Mouse (Mus musculus): ENCODE results near the gene Cd2ap. TPM values are rescaled to one million over a fixed set of nuclear protein-coding genes. Genes with fewer than 3 reads are reported as not detected.
A peak's percentile ranks its signal among the peaks of the same experiment; 100 is the strongest.

The Cd2ap gene
- total and polyA plus RNA-seq, 2 experiments from 2014 or later, result 5.3 to 21.7 TPM

DNA sequence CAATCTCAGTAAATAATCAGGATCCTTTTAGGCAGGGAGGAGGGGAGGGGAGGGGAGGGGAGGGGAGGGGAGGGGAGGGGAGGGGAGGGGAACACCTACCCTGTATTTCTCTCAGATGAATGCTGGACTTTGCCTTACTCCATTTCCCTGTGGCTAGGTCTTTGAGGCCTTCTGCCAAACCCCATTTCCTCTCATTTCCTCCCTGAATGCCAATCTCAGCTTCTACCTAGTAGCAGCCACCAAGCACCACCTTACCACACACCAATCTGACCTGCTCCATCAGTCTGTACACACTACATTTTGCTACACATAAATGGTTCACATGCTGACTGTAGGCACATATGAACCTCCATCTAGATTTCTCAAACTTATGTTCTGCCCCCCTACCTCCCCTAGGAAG, 6.0 kb downstream of the Cd2ap start:
- ATAC-seq (no peak), DNase-seq (no peak)
- H3K36me3 ChIP-seq (ENCODE audit: insufficient read depth), result no peaks in the 10 kb centered on the region
- no peak overlapping the region for H3K9ac ChIP-seq
- H3K27me3 ChIP-seq (ENCODE audit: insufficient read depth, low read length), result no peaks in the 10 kb centered on the region
- no peak overlapping the region for H3K4me3 ChIP-seq (ENCODE audit: low read depth, low read length)
- no peak overlapping the region for H3K27ac ChIP-seq (ENCODE audit: low read depth, low read length)
- peaks cover 7% of the 10 kb centered on the region for H3K4me1 ChIP-seq (ENCODE audit: insufficient read depth)
- H3K9me3 ChIP-seq (ENCODE audit: low read length), result no peaks in the 10 kb centered on the region
- H3K4me2 ChIP-seq (ENCODE audit: low read depth), result no peak overlapping the region
- no peak for TF ChIP-seq CTCF (IDR thresholded peaks at IDR 0.05; ENCODE audit: low read depth)

GRCm38 (mm10) chr17:42863186-42863585, 13.3 kb downstream of the Cd2ap start:
- H3K4me3 ChIP-seq (ENCODE audit: low read depth, low read length), result no peak overlapping the region
- H3K27ac ChIP-seq (ENCODE audit: low read depth, low read length), result no peak overlapping the region
- H3K27me3 ChIP-seq (ENCODE audit: insufficient read depth, low read length), result no peaks in the 10 kb centered on the region
- H3K4me2 ChIP-seq (ENCODE audit: low read depth), result no peak overlapping the region
- H3K36me3 ChIP-seq (ENCODE audit: insufficient read depth), result no peaks in the 10 kb centered on the region
- 53% methylated on average over 3 of the region's 3 CpGs for WGBS
- no peak for DNase-seq
- no peak for TF ChIP-seq CTCF (IDR thresholded peaks at IDR 0.05; ENCODE audit: low read depth)
- no peak for ATAC-seq
- H3K9me3 ChIP-seq (ENCODE audit: low read length), result no peaks in the 10 kb centered on the region
- H3K9ac ChIP-seq, result no peak overlapping the region
- no peaks in the 10 kb centered on the region for H3K4me1 ChIP-seq (ENCODE audit: insufficient read depth)

DNA sequence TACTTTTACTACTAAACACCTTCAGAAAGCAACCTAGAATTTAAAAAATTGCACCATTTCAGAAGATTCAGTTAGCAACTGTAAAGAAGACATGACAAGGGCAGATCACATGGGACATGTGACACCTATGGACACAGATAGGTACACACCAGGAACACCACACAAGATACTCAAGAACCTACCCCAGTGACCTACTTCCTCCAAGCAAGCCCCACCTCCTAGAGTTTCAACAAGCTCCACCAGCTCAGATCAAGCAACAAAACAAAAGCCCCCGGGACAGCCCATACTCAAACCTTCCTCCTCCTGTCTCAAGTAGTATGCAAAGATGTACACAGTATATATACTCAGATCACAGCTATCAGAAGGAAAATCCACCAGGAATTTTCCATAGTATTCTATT, 16.1 kb downstream of the Cd2ap start:
- Histone ChIP-seq H3K27me3 (ENCODE audit: insufficient read depth, low read length) (no peaks in the 10 kb centered on the region), H3K36me3 (ENCODE audit: insufficient read depth) (no peaks in the 10 kb centered on the region), H3K4me1 (ENCODE audit: insufficient read depth) (no peaks in the 10 kb centered on the region), H3K4me3 (ENCODE audit: low read depth, low read length) (no peak overlapping the region), H3K9ac (no peak overlapping the region), H3K27ac (ENCODE audit: low read depth, low read length) (no peak overlapping the region), H3K9me3 (ENCODE audit: low read length) (no peaks in the 10 kb centered on the region), H3K4me2 (ENCODE audit: low read depth) (no peak overlapping the region)
- WGBS, result 100% methylated on average over 1 of the region's 1 CpGs
- ATAC-seq, result no peak
- no peak for DNase-seq
- TF ChIP-seq CTCF (IDR thresholded peaks at IDR 0.05; ENCODE audit: low read depth), result no peak

- Histone ChIP-seq H3K4me3 (ENCODE audit: low read depth, low read length) (no peak overlapping the region), H3K9ac (no peak overlapping the region), H3K36me3 (ENCODE audit: insufficient read depth) (no peaks in the 10 kb centered on the region), H3K4me2 (ENCODE audit: low read depth) (no peak overlapping the region), H3K9me3 (ENCODE audit: low read length) (no peaks in the 10 kb centered on the region), H3K27me3 (ENCODE audit: insufficient read depth, low read length) (no peaks in the 10 kb centered on the region), H3K27ac (ENCODE audit: low read depth, low read length) (no peak overlapping the region), H3K4me1 (ENCODE audit: insufficient read depth) (no peaks in the 10 kb centered on the region)
- no peak for TF ChIP-seq CTCF (IDR thresholded peaks at IDR 0.05; ENCODE audit: low read depth)
- DNase-seq (no peak), ATAC-seq (no peak)
- WGBS, result 75% methylated on average over 3 of the region's 3 CpGs
Measured at GRCm38 (mm10) chr17:42857506-42857905, 19.0 kb downstream of the Cd2ap start.

- H3K4me1 ChIP-seq (ENCODE audit: insufficient read depth), result no peaks in the 10 kb centered on the region
- no peak for TF ChIP-seq CTCF (IDR thresholded peaks at IDR 0.05; ENCODE audit: low read depth)
Measured at GRCm38 (mm10) chr17:42847108-42847507, 29.4 kb downstream of the Cd2ap start.

DNA sequence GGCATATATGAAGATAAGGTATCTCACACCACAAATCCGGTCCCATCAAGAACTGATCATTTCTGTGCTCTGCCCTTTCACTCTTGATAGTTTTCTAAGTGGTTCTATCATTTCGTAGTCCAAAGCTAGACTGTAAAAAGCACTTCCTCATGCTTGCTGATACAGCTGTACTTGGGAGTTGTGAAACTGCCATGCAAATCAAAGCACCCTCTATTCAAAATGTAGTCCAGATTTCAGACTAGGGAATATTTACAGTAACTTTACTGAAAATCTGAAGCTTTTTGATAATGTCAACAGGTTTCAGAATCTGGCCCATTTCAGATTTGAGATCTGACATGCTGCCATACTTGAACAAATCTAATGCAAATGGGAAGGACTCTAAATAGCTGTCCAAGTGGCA, 39.3 kb downstream of the Cd2ap start:
- no peaks in the 10 kb centered on the region for H3K27me3 ChIP-seq (ENCODE audit: insufficient read depth, low read length)
- 94% methylated on average over 2 of the region's 2 CpGs for WGBS
- H3K36me3 ChIP-seq (ENCODE audit: insufficient read depth), result no peaks in the 10 kb centered on the region
- H3K9ac ChIP-seq, result no peak overlapping the region
- H3K4me2 ChIP-seq (ENCODE audit: low read depth), result no peak overlapping the region
- no peak overlapping the region for H3K4me3 ChIP-seq (ENCODE audit: low read depth, low read length)
- no peaks in the 10 kb centered on the region for H3K9me3 ChIP-seq (ENCODE audit: low read length)
- no peak for ATAC-seq
- TF ChIP-seq CTCF (IDR thresholded peaks at IDR 0.05; ENCODE audit: low read depth), result no peak
- DNase-seq, result no peak
- no peaks in the 10 kb centered on the region for H3K4me1 ChIP-seq (ENCODE audit: insufficient read depth)
- no peak overlapping the region for H3K27ac ChIP-seq (ENCODE audit: low read depth, low read length)

More at GRCm38 (mm10) chr17:42847108-42847507, 29.4 kb downstream of the Cd2ap start:
- H3K4me2 ChIP-seq (ENCODE audit: low read depth), result no peak overlapping the region
- H3K27ac ChIP-seq (ENCODE audit: low read depth, low read length), result no peak overlapping the region
- no peak for DNase-seq
- H3K36me3 ChIP-seq (ENCODE audit: insufficient read depth), result no peaks in the 10 kb centered on the region; the same call in 1 of the 2 replicates
- H3K9me3 ChIP-seq (ENCODE audit: low read length), result no peaks in the 10 kb centered on the region
- ATAC-seq, result no peak
- no peaks in the 10 kb centered on the region for H3K27me3 ChIP-seq (ENCODE audit: insufficient read depth, low read length)
- H3K9ac ChIP-seq, result no peak overlapping the region
- WGBS, result 88% methylated on average over 2 of the region's 2 CpGs
- H3K4me3 ChIP-seq (ENCODE audit: low read depth, low read length), result no peak overlapping the region

DNA sequence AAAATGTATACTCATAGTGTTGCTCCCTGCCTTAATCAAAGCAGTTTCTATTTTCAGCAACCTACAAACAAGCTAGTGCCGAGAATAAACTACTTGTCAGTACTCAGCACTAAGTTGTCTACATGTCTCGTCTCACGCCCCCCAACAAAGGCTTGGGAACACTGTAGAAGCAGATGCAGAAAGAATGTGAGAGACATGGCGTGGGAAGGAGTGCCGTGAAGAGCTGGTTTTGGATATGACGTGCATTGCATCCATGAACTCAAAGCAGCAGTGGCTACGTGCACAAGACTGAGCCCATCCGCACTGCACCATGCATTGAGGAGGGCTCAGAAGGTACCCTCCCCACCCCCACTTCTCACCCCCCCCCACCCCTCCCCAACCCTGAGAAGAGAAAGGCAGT, 53.7 kb downstream of the Cd2ap start:
- no peak for TF ChIP-seq CTCF (IDR thresholded peaks at IDR 0.05; ENCODE audit: low read depth)
- Histone ChIP-seq H3K36me3 (ENCODE audit: insufficient read depth) (peaks cover 6% of the 10 kb centered on the region; the same call in 1 of the 2 replicates), H3K4me2 (ENCODE audit: low read depth) (no peak overlapping the region), H3K27me3 (ENCODE audit: insufficient read depth, low read length) (no peaks in the 10 kb centered on the region), H3K4me3 (ENCODE audit: low read depth, low read length) (no peak overlapping the region), H3K9ac (no peak overlapping the region), H3K4me1 (ENCODE audit: insufficient read depth) (no peaks in the 10 kb centered on the region), H3K9me3 (ENCODE audit: low read length) (no peaks in the 10 kb centered on the region), H3K27ac (ENCODE audit: low read depth, low read length) (no peak overlapping the region)
- DNase-seq (no peak), ATAC-seq (peak; percentile 66)
- 85% methylated on average over 8 of the region's 8 CpGs for WGBS

DNA sequence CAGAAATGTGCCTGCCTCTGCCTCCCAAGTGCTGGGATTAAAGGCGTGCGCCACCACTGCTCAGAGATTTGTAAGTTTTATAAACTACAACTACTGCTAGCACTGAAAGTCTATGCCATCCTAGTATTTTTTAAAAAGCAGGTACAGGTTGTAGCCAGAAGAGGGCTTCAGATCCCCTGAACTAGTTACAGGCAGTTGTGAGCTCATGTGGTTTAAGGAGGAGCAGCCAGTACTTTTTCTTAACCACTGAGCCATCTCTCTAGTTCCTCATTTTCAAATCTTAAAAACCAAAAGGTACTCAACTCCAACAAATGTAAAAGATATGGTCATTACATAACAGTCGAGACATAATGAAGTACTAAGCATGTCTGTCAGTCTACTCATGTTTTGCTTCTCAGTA, 61.1 kb downstream of the Cd2ap start:
- Histone ChIP-seq H3K36me3 (ENCODE audit: insufficient read depth) (0 out of 2 replicates have a peak, but pooled peaks cover 9% of the 10 kb centered on the region), H3K27ac (ENCODE audit: low read depth, low read length) (no peak overlapping the region), H3K9ac (no peak overlapping the region), H3K4me1 (ENCODE audit: insufficient read depth) (no peaks in the 10 kb centered on the region), H3K27me3 (ENCODE audit: insufficient read depth, low read length) (no peaks in the 10 kb centered on the region), H3K4me3 (ENCODE audit: low read depth, low read length) (no peak overlapping the region), H3K4me2 (ENCODE audit: low read depth) (no peak overlapping the region), H3K9me3 (ENCODE audit: low read length) (no peaks in the 10 kb centered on the region)
- DNase-seq (no peak), ATAC-seq (no peak)
- whole genome bisulfite sequencing, result 87% methylated on average over 3 of the region's 3 CpGs
- TF ChIP-seq CTCF (IDR thresholded peaks at IDR 0.05; ENCODE audit: low read depth), result no peak
